Mouse (Mus musculus): Measurements from ENCODE around the gene Sobp. TPM values are rescaled to one million over a fixed set of nuclear protein-coding genes. Genes with fewer than 3 reads are reported as not detected.

Gene Sobp
- polyA plus RNA-seq, 1 experiment: 14.7 TPM

DNA sequence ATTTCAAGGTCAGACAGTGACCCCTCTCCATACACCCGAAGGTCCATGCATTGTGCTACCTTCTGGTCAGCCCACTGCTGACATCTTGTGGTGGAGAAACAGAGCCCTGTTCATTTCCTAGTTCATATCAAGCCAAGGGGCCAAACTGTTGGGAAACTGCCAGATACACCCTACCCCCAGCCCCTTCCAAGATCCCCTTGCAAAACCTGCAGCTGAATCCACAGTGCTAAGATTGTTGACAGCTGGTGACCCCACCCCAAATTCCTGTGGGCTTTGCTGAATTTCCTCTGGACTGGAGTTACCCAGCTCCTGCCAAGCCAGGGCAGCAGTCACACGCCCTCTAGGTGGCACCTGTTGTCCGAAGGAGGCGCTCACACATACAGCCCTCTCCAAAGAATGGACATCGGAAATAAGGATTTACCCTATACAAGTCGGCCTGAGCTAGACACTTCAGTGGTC lies 186.7 kb downstream of the Sobp start:
- no peak for DNase-seq
- Histone ChIP-seq H3K4me1 (ENCODE audit: control insufficient read depth, insufficient read depth, low read length) (no peaks in the 10 kb centered on the region), H3K4me3 (replicated peaks; ENCODE audit: insufficient read depth, low read depth, low read length) (no peak overlapping the region), H3K27ac (ENCODE audit: insufficient read depth, low read length) (no peak overlapping the region), H3K27me3 (ENCODE audit: control insufficient read depth, insufficient read depth, low read length) (no peaks in the 10 kb centered on the region)
- 8% methylated on average over 6 of the region's 6 CpGs for WGBS
- TF ChIP-seq CTCF (IDR thresholded peaks at IDR 0.05; ENCODE audit: borderline replicate concordance, insufficient read depth, low read depth, low read length) (peak; percentile 42; the same call in 1 of the 2 replicates), POLR2A (IDR thresholded peaks at IDR 0.05; ENCODE audit: borderline replicate concordance, insufficient read depth, low read length) (no peak)

DNA sequence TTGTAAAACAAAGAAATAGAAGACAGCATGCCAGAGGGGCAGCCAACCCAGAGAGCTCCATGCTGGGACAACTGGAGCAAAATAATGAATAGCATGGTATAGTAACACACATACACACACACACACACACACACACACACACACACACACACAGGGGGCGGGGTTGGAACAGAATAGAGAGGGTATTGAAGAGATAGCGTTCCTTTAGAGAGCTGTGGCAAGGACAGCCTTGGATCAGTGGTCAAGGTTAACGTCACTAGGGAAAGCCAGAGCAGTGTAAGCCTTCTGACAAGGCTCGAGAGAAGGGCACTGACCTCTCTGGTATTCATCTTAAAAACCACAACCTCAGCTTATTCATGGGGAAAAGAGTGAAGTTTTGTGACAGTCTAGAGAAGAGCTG lies 189.4 kb downstream of the Sobp start:
- TF ChIP-seq POLR2A (IDR thresholded peaks at IDR 0.05; ENCODE audit: borderline replicate concordance, insufficient read depth, low read length) (no peak), CTCF (IDR thresholded peaks at IDR 0.05; ENCODE audit: borderline replicate concordance, insufficient read depth, low read depth, low read length) (no peak)

DNA sequence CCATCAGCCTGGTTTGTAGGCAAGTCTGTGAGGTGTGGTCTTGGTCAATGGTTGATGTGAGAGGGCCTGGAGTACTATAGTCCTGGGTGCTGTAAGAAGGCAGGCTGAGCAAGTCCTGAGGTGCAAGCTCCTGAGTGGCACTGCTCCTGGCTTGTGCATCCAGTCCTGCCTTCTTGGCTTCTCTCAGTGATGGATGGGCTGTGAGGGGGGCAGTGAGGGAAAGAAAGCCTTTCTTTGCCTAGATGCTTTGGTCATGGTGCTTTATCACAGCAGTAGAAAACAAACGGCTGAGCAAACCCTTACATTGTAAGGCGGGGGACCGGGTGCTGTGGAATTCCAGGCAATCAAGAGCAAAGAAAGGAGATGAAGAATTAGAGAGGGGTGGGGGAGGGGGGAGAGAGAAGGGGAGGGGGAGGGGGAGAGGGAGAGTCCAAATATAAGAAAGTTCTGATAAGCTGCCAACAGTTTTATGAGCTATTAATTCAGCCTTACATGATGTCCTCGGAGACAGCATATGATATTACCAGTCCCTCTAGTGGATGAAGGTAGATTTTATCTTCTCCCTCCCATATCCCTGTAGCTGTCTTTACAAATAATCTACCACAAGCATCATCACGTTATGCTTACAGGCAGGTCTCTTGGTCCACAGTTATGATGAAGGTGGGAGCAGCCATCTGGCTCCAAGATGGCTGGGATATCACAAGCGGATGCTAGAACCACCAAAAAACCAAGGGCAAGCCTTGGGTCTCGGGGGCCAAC lies 193.2 kb downstream of the Sobp start:
- DNase-seq: no peak
- no peaks in the 10 kb centered on the region for H3K27me3 ChIP-seq (ENCODE audit: control insufficient read depth, insufficient read depth, low read length)
- H3K4me3 ChIP-seq (replicated peaks; ENCODE audit: insufficient read depth, low read depth, low read length): no peak overlapping the region
- no peak overlapping the region for H3K27ac ChIP-seq (ENCODE audit: insufficient read depth, low read length)
- TF ChIP-seq POLR2A (IDR thresholded peaks at IDR 0.05; ENCODE audit: borderline replicate concordance, insufficient read depth, low read length) (no peak), CTCF (IDR thresholded peaks at IDR 0.05; ENCODE audit: borderline replicate concordance, insufficient read depth, low read depth, low read length) (no peak)
- H3K4me1 ChIP-seq (ENCODE audit: control insufficient read depth, insufficient read depth, low read length): no peaks in the 10 kb centered on the region
- 48% methylated on average over 7 of the region's 7 CpGs for WGBS

More for the DNA sequence above, 189.4 kb downstream of the Sobp start:
- DNase-seq: no peak
- Histone ChIP-seq H3K4me3 (replicated peaks; ENCODE audit: insufficient read depth, low read depth, low read length) (no peak overlapping the region), H3K27ac (ENCODE audit: insufficient read depth, low read length) (no peak overlapping the region), H3K27me3 (ENCODE audit: control insufficient read depth, insufficient read depth, low read length) (no peaks in the 10 kb centered on the region), H3K4me1 (ENCODE audit: control insufficient read depth, insufficient read depth, low read length) (no peaks in the 10 kb centered on the region)
- 42% methylated on average over 4 of the region's 4 CpGs for WGBS

DNA sequence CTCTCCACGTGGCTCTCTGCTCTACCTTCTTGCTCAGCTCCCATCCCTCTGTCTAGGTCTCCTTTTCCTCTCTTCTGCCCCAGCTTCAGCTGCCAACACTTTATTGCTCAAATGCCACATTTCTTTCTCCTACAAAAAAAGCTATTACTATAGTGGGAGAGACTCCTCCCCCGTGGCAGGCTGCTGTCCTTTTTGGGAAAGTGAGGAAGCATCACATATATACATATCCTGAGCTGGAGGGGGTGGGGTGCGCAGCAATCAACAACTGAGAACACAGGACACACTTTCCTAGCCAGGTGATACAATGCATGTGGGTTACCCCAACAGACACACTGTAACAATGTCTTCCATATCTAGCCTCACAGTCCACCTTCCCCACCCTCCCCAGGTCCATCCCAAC lies 196.0 kb downstream of the Sobp start:
- no peak overlapping the region for H3K27ac ChIP-seq (ENCODE audit: insufficient read depth, low read length)
- no peaks in the 10 kb centered on the region for H3K27me3 ChIP-seq (ENCODE audit: control insufficient read depth, insufficient read depth, low read length)
- no peak for DNase-seq
- H3K4me1 ChIP-seq (ENCODE audit: control insufficient read depth, insufficient read depth, low read length): no peaks in the 10 kb centered on the region
- WGBS: 55% methylated on average over 3 of the region's 3 CpGs
- no peak overlapping the region for H3K4me3 ChIP-seq (replicated peaks; ENCODE audit: insufficient read depth, low read depth, low read length)
- TF ChIP-seq CTCF (IDR thresholded peaks at IDR 0.05; ENCODE audit: borderline replicate concordance, insufficient read depth, low read depth, low read length) (no peak), POLR2A (IDR thresholded peaks at IDR 0.05; ENCODE audit: borderline replicate concordance, insufficient read depth, low read length) (no peak)

DNA sequence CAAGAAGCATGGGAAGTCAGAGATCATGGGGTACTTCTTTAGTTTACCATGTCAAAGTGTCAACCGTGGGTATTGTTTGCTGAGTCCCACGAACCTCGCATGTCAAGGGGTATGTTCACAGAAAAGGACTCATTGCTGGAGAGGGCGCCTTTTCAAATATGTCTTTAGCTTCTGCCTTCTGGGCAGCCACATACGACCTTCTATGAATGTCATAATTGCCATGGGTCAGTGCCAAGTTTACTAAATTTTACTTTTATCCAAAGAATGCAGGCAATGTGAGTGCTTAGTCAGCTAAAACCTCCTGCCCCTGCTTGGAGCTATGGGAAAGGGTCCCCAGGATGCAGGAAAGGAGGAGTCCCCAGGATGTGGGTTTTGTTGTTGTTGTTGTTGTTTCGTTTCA lies 197.8 kb downstream of the Sobp start:
- H3K4me1 ChIP-seq (ENCODE audit: control insufficient read depth, insufficient read depth, low read length): no peaks in the 10 kb centered on the region
- 78% methylated on average over 6 of the region's 6 CpGs for WGBS
- DNase-seq: no peak
- no peak overlapping the region for H3K4me3 ChIP-seq (replicated peaks; ENCODE audit: insufficient read depth, low read depth, low read length)
- no peak overlapping the region for H3K27ac ChIP-seq (ENCODE audit: insufficient read depth, low read length)
- no peaks in the 10 kb centered on the region for H3K27me3 ChIP-seq (ENCODE audit: control insufficient read depth, insufficient read depth, low read length)
- TF ChIP-seq CTCF (IDR thresholded peaks at IDR 0.05; ENCODE audit: borderline replicate concordance, insufficient read depth, low read depth, low read length): no peak
- TF ChIP-seq POLR2A (IDR thresholded peaks at IDR 0.05; ENCODE audit: borderline replicate concordance, insufficient read depth, low read length): no peak

DNA sequence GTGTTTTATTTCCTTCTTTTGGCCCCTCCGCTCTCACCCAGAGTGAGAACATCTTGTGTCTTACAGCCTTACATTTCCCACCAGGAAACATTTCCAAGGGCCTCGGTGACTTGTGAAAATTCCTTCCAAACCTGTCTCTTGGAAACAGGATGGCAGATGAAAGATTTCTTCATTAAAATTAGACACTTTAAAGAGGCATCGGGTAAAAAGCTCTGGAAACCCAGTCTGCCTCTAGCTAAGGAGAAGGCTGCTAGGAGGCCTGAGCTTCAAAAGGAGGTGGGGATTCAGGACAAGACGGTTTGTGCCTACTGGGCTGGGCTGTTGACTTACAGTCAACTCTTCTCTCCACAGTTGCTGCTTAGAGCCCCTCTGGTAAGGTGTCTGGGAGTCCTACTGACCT lies 200.8 kb downstream of the Sobp start:
- H3K27ac ChIP-seq (ENCODE audit: insufficient read depth, low read length): no peak overlapping the region
- H3K4me1 ChIP-seq (ENCODE audit: control insufficient read depth, insufficient read depth, low read length): no peaks in the 10 kb centered on the region
- H3K4me3 ChIP-seq (replicated peaks; ENCODE audit: insufficient read depth, low read depth, low read length): no peak overlapping the region
- DNase-seq: no peak
- WGBS: 38% methylated on average over 4 of the region's 4 CpGs
- TF ChIP-seq POLR2A (IDR thresholded peaks at IDR 0.05; ENCODE audit: borderline replicate concordance, insufficient read depth, low read length) (no peak), CTCF (IDR thresholded peaks at IDR 0.05; ENCODE audit: borderline replicate concordance, insufficient read depth, low read depth, low read length) (no peak)
- no peaks in the 10 kb centered on the region for H3K27me3 ChIP-seq (ENCODE audit: control insufficient read depth, insufficient read depth, low read length)

DNA sequence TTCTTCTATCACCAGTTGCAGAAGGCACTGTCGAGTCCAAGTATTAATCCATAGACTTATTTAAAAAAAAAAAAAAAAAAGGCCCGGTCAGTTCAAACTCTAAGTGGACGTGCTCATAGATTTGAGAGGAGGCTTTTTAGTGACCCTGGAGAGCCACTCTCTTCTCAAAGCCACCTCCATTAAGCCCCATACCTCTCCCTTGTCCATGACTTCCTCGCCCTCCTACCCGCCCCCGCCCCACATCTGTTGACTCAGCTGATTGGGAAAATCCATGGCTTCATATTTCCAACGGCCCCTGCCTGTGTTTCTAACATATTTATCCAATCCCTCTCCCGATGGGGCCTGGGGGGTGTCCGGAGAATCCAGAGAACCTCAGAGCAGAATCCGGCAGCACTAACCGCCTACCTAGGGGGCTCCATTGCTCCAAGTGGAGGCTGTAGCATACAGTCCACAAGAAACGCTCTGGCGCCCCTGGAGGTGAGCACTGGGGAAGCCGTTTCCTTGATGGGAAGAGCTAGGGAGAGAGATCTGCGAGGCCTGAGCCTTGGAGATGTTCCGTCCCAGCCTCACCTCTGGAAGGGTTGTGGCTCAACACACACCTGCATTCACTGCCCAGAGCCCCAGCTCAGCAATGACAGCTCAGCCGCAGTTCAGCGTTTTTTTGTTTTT lies 201.7 kb downstream of the Sobp start:
- no peaks in the 10 kb centered on the region for H3K4me1 ChIP-seq (ENCODE audit: control insufficient read depth, insufficient read depth, low read length)
- WGBS: 34% methylated on average over 18 of the region's 18 CpGs

DNA sequence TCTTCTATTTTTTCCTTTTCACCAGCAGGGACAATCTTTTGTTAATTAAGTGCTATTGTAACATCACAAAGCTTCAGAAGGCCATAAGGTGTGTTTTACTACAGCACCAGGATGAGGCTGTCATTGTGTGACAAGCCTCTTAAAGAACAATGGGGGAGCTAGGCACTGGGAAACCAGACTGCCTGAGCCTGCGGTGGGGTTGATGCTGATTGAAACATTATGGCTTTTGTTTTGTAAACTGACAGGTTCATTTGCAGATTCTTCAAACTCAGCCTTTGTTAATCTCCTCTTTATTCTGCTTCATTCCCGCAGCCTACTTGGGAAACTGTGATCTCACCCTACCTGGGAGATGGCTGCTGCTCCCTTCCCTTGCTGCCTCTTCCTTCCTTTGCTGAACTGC lies 206.0 kb downstream of the Sobp start:
- TF ChIP-seq CTCF (IDR thresholded peaks at IDR 0.05; ENCODE audit: borderline replicate concordance, insufficient read depth, low read depth, low read length) (no peak), POLR2A (IDR thresholded peaks at IDR 0.05; ENCODE audit: borderline replicate concordance, insufficient read depth, low read length) (no peak)
- DNase-seq: no peak
- WGBS: 24% methylated on average over 2 of the region's 2 CpGs
- Histone ChIP-seq H3K4me3 (replicated peaks; ENCODE audit: insufficient read depth, low read depth, low read length) (no peak overlapping the region), H3K4me1 (ENCODE audit: control insufficient read depth, insufficient read depth, low read length) (no peaks in the 10 kb centered on the region), H3K27ac (ENCODE audit: insufficient read depth, low read length) (no peak overlapping the region), H3K27me3 (ENCODE audit: control insufficient read depth, insufficient read depth, low read length) (no peaks in the 10 kb centered on the region)

More for the DNA sequence above, 201.7 kb downstream of the Sobp start:
- Histone ChIP-seq H3K27me3 (ENCODE audit: control insufficient read depth, insufficient read depth, low read length) (no peaks in the 10 kb centered on the region), H3K27ac (ENCODE audit: insufficient read depth, low read length) (no peak overlapping the region), H3K4me3 (replicated peaks; ENCODE audit: insufficient read depth, low read depth, low read length) (no peak overlapping the region)
- TF ChIP-seq CTCF (IDR thresholded peaks at IDR 0.05; ENCODE audit: borderline replicate concordance, insufficient read depth, low read depth, low read length): peak; percentile 55; the same call in 1 of the 2 replicates
- no peak for TF ChIP-seq POLR2A (IDR thresholded peaks at IDR 0.05; ENCODE audit: borderline replicate concordance, insufficient read depth, low read length)
- DNase-seq: peak; percentile 46 to 49

All from cerebellum, adult 2 months (tissue).